Mouse (Mus musculus) embryonic fibroblast, embryonic 13.5 days (primary cell): ENCODE measurements around the gene Bap1. TPM values are rescaled to one million over a fixed set of nuclear protein-coding genes. Genes with fewer than 3 reads are reported as not detected.

Experiments used
- H3K27ac ChIP-seq: 2 replicates; pipeline ENCODE4 v1.5.1; 2012; ENCODE audit warnings: low read length, control low read depth, inconsistent platforms; ENCODE audit not compliant: insufficient read depth
- H3K4me1 ChIP-seq: 2 replicates; pipeline ENCODE4 v1.6.1; 2011; ENCODE audit warnings: low read length; ENCODE audit not compliant: control insufficient read depth, insufficient read depth
- H3K4me3 ChIP-seq: 2 replicates; pipeline ENCODE4 v1.5.1; 2011; ENCODE audit warnings: mild to moderate bottlenecking, control low read depth, low read length; ENCODE audit not compliant: insufficient read depth
- CTCF ChIP-seq: IDR thresholded peaks from 2 replicates; pipeline ENCODE4 v1.5.1; 2011; ENCODE audit warnings: mild to moderate bottlenecking, control low read depth, low read length, moderate library complexity, borderline replicate concordance; ENCODE audit not compliant: insufficient read depth
- POLR2A ChIP-seq: IDR thresholded peaks from 2 replicates; pipeline ENCODE4 v1.6.1; 2011; ENCODE audit warnings: low read depth, mild to moderate bottlenecking, control low read depth, low read length, moderate library complexity
- polyA plus RNA-seq: library from polyadenylated mRNA; stranded (reverse); fragments of >200 nt; gene quantifications from 2 replicates; pipeline ENCODE4 v1.2.4, GENCODE M21; 2011; ENCODE audit warnings: low read depth; ENCODE audit not compliant: missing spikeins, insufficient read length

Bap1 gene
- polyA plus RNA-seq, 1 experiment = 37.4 TPM

- H3K27ac ChIP-seq = no peak overlapping the region
- no peaks in the 10 kb centered on the region for H3K4me1 ChIP-seq
- TF ChIP-seq CTCF = no peak
- no peak for TF ChIP-seq POLR2A
- no peak overlapping the region for H3K4me3 ChIP-seq
Measured at GRCm38 (mm10) chr14:31233070-31233995, 17.9 kb upstream of the Bap1 start.

- no peak overlapping the region for H3K27ac ChIP-seq
- H3K4me1 ChIP-seq = no peaks in the 10 kb centered on the region
- no peak for TF ChIP-seq POLR2A
- TF ChIP-seq CTCF = peak; percentile 9; the same call in 1 of the 2 replicates
- no peak overlapping the region for H3K4me3 ChIP-seq
Measured at GRCm38 (mm10) chr14:31233996-31234591, 17.2 kb upstream of the Bap1 start.

GRCm38 (mm10) chr14:31237101-31237882, 14.0 kb upstream of the Bap1 start:
- no peak overlapping the region for H3K4me3 ChIP-seq
- no peak overlapping the region for H3K27ac ChIP-seq
- TF ChIP-seq CTCF (no peak), POLR2A (no peak)
- no peaks in the 10 kb centered on the region for H3K4me1 ChIP-seq

GRCm38 (mm10) chr14:31240528-31240927, 10.7 kb upstream of the Bap1 start:
- H3K4me1 ChIP-seq = no peaks in the 10 kb centered on the region
- no peak overlapping the region for H3K4me3 ChIP-seq
- H3K27ac ChIP-seq = no peak overlapping the region
- TF ChIP-seq CTCF = no peak
- TF ChIP-seq POLR2A = no peak

GRCm38 (mm10) chr14:31244777-31245176, 6.5 kb upstream of the Bap1 start:
- no peak for TF ChIP-seq CTCF
- no peak for TF ChIP-seq POLR2A
- Histone ChIP-seq H3K4me1 (peaks cover 5% of the 10 kb centered on the region; the same call in 1 of the 2 replicates), H3K4me3 (no peak overlapping the region), H3K27ac (no peak overlapping the region)

- peaks cover 5% of the 10 kb centered on the region; the same call in 1 of the 2 replicates for H3K4me1 ChIP-seq
Measured at GRCm38 (mm10) chr14:31245946-31246345, 5.3 kb upstream of the Bap1 start.

GRCm38 (mm10) chr14:31248396-31248795, 2.9 kb upstream of the Bap1 start:
- peaks cover 5% of the 10 kb centered on the region; the same call in 1 of the 2 replicates for H3K4me1 ChIP-seq
- H3K27ac ChIP-seq = no peak overlapping the region
- TF ChIP-seq POLR2A (no peak), CTCF (no peak)
- H3K4me3 ChIP-seq = no peak overlapping the region

More at GRCm38 (mm10) chr14:31245946-31246345, 5.3 kb upstream of the Bap1 start:
- no peak for TF ChIP-seq POLR2A
- no peak for TF ChIP-seq CTCF
- Histone ChIP-seq H3K27ac (peak overlapping the region; percentile 6; the same call in 1 of the 2 replicates), H3K4me3 (no peak overlapping the region)

GRCm38 (mm10) chr14:31250222-31251083, 797 bp upstream of the Bap1 start:
- Histone ChIP-seq H3K4me1 (peaks cover 5% of the 10 kb centered on the region; the same call in 1 of the 2 replicates), H3K27ac (peak overlapping the region; percentile 97), H3K4me3 (peak overlapping the region; percentile 69)
- TF ChIP-seq POLR2A (peak; percentile 58), CTCF (no peak)
